In the genomic region with DNA sequence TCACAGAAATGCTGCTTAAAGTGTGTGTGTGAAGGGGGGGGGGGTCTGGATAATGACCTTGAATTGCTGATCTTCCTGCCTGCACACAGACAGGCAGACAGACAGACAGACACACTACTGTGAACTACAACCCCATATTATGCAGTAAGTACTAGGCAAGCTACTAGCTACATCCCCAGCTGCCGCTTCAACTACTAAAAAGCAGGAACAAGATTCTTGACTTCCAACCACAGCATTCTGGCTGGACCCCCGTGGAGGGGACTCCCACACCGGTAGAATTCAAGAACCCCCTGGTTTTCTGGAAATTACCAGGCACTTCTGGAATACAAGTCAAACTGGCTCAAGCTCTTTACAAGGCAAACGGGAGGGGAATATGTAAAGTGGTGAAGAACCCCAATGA, we compare ENCODE assay signal across 7 mouse cellular contexts. TPM values are rescaled to one million over a fixed set of nuclear protein-coding genes. Genes with fewer than 3 reads are reported as not detected.
A peak's percentile ranks its signal among the peaks of the same experiment; 100 is the strongest.
DNase-seq lines count a peak whose midpoint lies in the region; ATAC-seq and TF ChIP-seq lines count a peak whose summit lies in the region.

No protein-coding gene starts in this region.

- 0 out of 2 replicates have a peak overlapping the region, but pooled peaks have one; percentile 12 for H3K9ac ChIP-seq in neural tube, embryonic 11.5 days (ENCODE audit: low read length)
- no peak overlapping the region for H3K9ac ChIP-seq in forebrain, embryonic 15.5 days (replicated peaks)
- peak overlapping the region; percentile 72 for H3K9ac ChIP-seq in liver, embryonic 11.5 days (ENCODE audit: low read depth, low read length)
- peak overlapping the region; percentile 90 for H3K9ac ChIP-seq in stomach, postnatal 0 days (ENCODE audit: low read length)

- no peak for ATAC-seq in neural tube, embryonic 11.5 days (ENCODE audit: insufficient read depth, low FRiP score, low TSS enrichment)
- ATAC-seq in forebrain, embryonic 15.5 days (replicated peaks), result no peak
- no peak for ATAC-seq in liver, embryonic 11.5 days (replicated peaks; ENCODE audit: low FRiP score)
- ATAC-seq in stomach, postnatal 0 days (ENCODE audit: low FRiP score, low TSS enrichment), result no peak

- H3K27me3 ChIP-seq in neural tube, embryonic 11.5 days (ENCODE audit: control insufficient read depth, insufficient read depth, low read length), result no peaks in the 10 kb centered on the region
- peaks cover 9% of the 10 kb centered on the region; the same call in 1 of the 2 replicates for H3K27me3 ChIP-seq in forebrain, embryonic 15.5 days
- no peaks in the 10 kb centered on the region for H3K27me3 ChIP-seq in liver, embryonic 11.5 days (replicated peaks; ENCODE audit: control insufficient read depth, insufficient read depth, low read length)
- H3K27me3 ChIP-seq in stomach, postnatal 0 days (ENCODE audit: control insufficient read depth, insufficient read depth, low read length), result no peaks in the 10 kb centered on the region

- WGBS in neural tube, embryonic 11.5 days, result 26% methylated on average over 4 of the region's 4 CpGs
- WGBS in forebrain, embryonic 15.5 days, result 43% methylated on average over 4 of the region's 4 CpGs
- 21% methylated on average over 4 of the region's 4 CpGs for WGBS in liver, embryonic 11.5 days
- 13% methylated on average over 4 of the region's 4 CpGs for WGBS in stomach, postnatal 0 days

- no peak for TF ChIP-seq CTCF in stomach, postnatal 0 days (IDR thresholded peaks at IDR 0.05; ENCODE audit: low read depth)

- H3K4me3 ChIP-seq in neural tube, embryonic 11.5 days (ENCODE audit: low read depth, low read length), result peak overlapping the region; percentile 65
- peak overlapping the region; percentile 55 for H3K4me3 ChIP-seq in forebrain, embryonic 15.5 days
- peak overlapping the region; percentile 68 for H3K4me3 ChIP-seq in liver, embryonic 11.5 days (ENCODE audit: low read depth, low read length)
- peak overlapping the region; percentile 88 for H3K4me3 ChIP-seq in stomach, postnatal 0 days (ENCODE audit: low read depth, low read length)

- H3K4me2 ChIP-seq in neural tube, embryonic 11.5 days (ENCODE audit: low read depth), result peak overlapping the region; percentile 65
- peak overlapping the region; percentile 86 for H3K4me2 ChIP-seq in forebrain, embryonic 15.5 days (replicated peaks)
- peak overlapping the region; percentile 97 for H3K4me2 ChIP-seq in liver, embryonic 11.5 days
- H3K4me2 ChIP-seq in stomach, postnatal 0 days (replicated peaks; ENCODE audit: low read depth), result peak overlapping the region; percentile 80

- DNase-seq in neural tube, embryonic 11.5 days (ENCODE audit: low spot score), result no peak
- DNase-seq in neural tube, embryonic 10.5 days (ENCODE audit: extremely low spot score, low spot score), result no peak
- no peak for DNase-seq in liver, embryonic 11.5 days (ENCODE audit: low spot score)
- DNase-seq in stomach, postnatal 0 days (ENCODE audit: low spot score), result no peak
- DNase-seq in frontal cortex, postnatal 36 days (ENCODE audit: low spot score in 2 of 2), result no peak
- no peak for DNase-seq in cerebellum, adult 11 months

- H3K36me3 ChIP-seq in neural tube, embryonic 11.5 days (ENCODE audit: control insufficient read depth, insufficient read depth, low read length), result no peaks in the 10 kb centered on the region
- no peaks in the 10 kb centered on the region for H3K36me3 ChIP-seq in forebrain, embryonic 15.5 days
- no peaks in the 10 kb centered on the region for H3K36me3 ChIP-seq in liver, embryonic 11.5 days (ENCODE audit: control insufficient read depth, insufficient read depth, low read length)
- H3K36me3 ChIP-seq in stomach, postnatal 0 days (ENCODE audit: control insufficient read depth, insufficient read depth, low read length), result no peaks in the 10 kb centered on the region

- no peaks in the 10 kb centered on the region for H3K9me3 ChIP-seq in neural tube, embryonic 11.5 days (ENCODE audit: control insufficient read depth, low read length)
- H3K9me3 ChIP-seq in forebrain, embryonic 15.5 days, result no peaks in the 10 kb centered on the region
- H3K9me3 ChIP-seq in liver, embryonic 11.5 days (ENCODE audit: control insufficient read depth, low read length), result no peaks in the 10 kb centered on the region
- H3K9me3 ChIP-seq in stomach, postnatal 0 days (ENCODE audit: control insufficient read depth, low read length), result no peaks in the 10 kb centered on the region

- peaks cover 10% of the 10 kb centered on the region; the same call in 1 of the 2 replicates for H3K4me1 ChIP-seq in neural tube, embryonic 11.5 days (ENCODE audit: control insufficient read depth, insufficient read depth, low read length)
- peaks cover 18% of the 10 kb centered on the region for H3K4me1 ChIP-seq in forebrain, embryonic 15.5 days
- peaks cover 63% of the 10 kb centered on the region for H3K4me1 ChIP-seq in liver, embryonic 11.5 days (replicated peaks; ENCODE audit: control insufficient read depth, insufficient read depth, low read length)
- H3K4me1 ChIP-seq in stomach, postnatal 0 days (replicated peaks; ENCODE audit: control insufficient read depth, insufficient read depth), result peaks cover 6% of the 10 kb centered on the region; the same call in 1 of the 2 replicates

- no peak for TF ChIP-seq EP300 in stomach, postnatal 0 days (optimal IDR thresholded peaks at IDR 0.05)

- H3K27ac ChIP-seq in neural tube, embryonic 11.5 days (ENCODE audit: low read depth, low read length), result no peak overlapping the region
- no peak overlapping the region for H3K27ac ChIP-seq in forebrain, embryonic 15.5 days (replicated peaks)
- peak overlapping the region; percentile 62; the same call in 1 of the 2 replicates for H3K27ac ChIP-seq in liver, embryonic 11.5 days (ENCODE audit: low read depth, low read length)
- H3K27ac ChIP-seq in stomach, postnatal 0 days (replicated peaks), result peak overlapping the region; percentile 93

RNA-seq across cellular contexts. Expression of a gene that starts 1.9 kb away (rescaled TPM):
- polyA plus RNA-seq in neural tube, embryonic 11.5 days (2014; fragmentation: Nextera tagmentation; extraction: Ambion mirVana), result 10.8 and 10.9 TPM in 2 replicates
- 3.8 and 4.2 TPM in 2 replicates for polyA plus RNA-seq in forebrain, embryonic 15.5 days (2015; fragmentation: Nextera tagmentation; extraction: Ambion mirVana)
- polyA plus RNA-seq in liver, embryonic 11.5 days (2014; fragmentation: Nextera tagmentation; extraction: Ambion mirVana), result 14.0 and 15.4 TPM in 2 replicates
- 19.2 and 20.0 TPM in 2 replicates for polyA plus RNA-seq in stomach, postnatal 0 days (2015; fragmentation: Nextera tagmentation; extraction: Ambion mirVana)

Comparison
In these comparisons a context has a peak if more than half of its experiments do, and no peak if none do; other contexts are left out.
1. H3K27ac ChIP-seq: peak in liver, embryonic 11.5 days (single experiment) and stomach, postnatal 0 days (single experiment); none in neural tube, embryonic 11.5 days (single experiment) and forebrain, embryonic 15.5 days (single experiment).
2. Peak in every context shown above with its lines, with median percentiles within 50 percentile points of each other: H3K4me2 ChIP-seq and H3K4me3 ChIP-seq.